Mouse (Mus musculus): ENCODE results near the gene Bag1.

GRCm38 (mm10) chr4:40936175-40936839, 11.8 kb downstream of the Bag1 start:
- no peak for TF ChIP-seq CTCF (IDR thresholded peaks at IDR 0.05; ENCODE audit: low read depth)
- no peak for TF ChIP-seq EP300 (IDR thresholded peaks at IDR 0.05; ENCODE audit: low read depth)

Measured in liver, postnatal 0 days (tissue).